Mouse (Mus musculus) adrenal gland (tissue): ENCODE measurements around the gene Trim14.

Experiments
- intact Hi-C: fragments of 180-260 bp; cut with DNase I; formaldehyde crosslinking; loops from one replicate; pipeline ENCODE4 v1.15.1; 2025

The Trim14 gene

GRCm38 (mm10) chr4:46562841-46563240 is 26.9 kb upstream of the Trim14 start:
- intact Hi-C loops, result no loop called here

- intact Hi-C loops, result no loop called here
Observed at GRCm38 (mm10) chr4:46562037-46562436, 26.1 kb upstream of the Trim14 start.

- intact Hi-C loops, result no loop called here
Observed at GRCm38 (mm10) chr4:46560069-46560705, 24.2 kb upstream of the Trim14 start.

GRCm38 (mm10) chr4:46558672-46559667 is 23.0 kb upstream of the Trim14 start:
- intact Hi-C loops, result no loop called here

- intact Hi-C loops, result no loop called here
Observed at GRCm38 (mm10) chr4:46556933-46557332, 21.0 kb upstream of the Trim14 start.

GRCm38 (mm10) chr4:46555762-46556161 is 19.8 kb upstream of the Trim14 start:
- intact Hi-C loops, result no loop called here

- intact Hi-C loops, result no loop called here
Observed at GRCm38 (mm10) chr4:46554295-46555069, 18.5 kb upstream of the Trim14 start.

DNA sequence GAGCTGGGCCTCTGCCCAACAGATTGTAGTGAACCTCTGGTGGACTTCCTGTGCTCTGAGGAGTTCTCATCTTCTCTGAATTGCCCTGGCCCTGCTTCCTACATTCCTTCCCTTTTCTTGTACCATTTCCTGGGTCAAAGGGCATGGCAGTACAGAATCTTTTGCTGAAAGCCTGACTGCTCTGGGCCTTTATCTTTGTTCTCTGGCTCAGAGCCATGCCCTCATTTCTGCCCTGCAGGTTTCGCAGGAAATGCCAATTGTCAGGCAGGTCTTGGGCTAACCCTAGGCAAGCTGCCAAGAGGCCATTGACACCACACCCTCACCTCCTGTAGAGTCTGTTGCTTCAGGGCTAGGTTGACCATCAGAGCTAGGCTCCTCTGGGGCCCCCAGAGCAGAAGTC is 17.9 kb upstream of the Trim14 start:
- intact Hi-C loops, result no loop called here

GRCm38 (mm10) chr4:46550406-46550805 is 14.5 kb upstream of the Trim14 start:
- intact Hi-C loops, result no loop called here

GRCm38 (mm10) chr4:46549979-46550378 is 14.0 kb upstream of the Trim14 start:
- intact Hi-C loops, result no loop called here

- intact Hi-C loops, result no loop called here
Observed at GRCm38 (mm10) chr4:46546709-46547108, 10.8 kb upstream of the Trim14 start.

GRCm38 (mm10) chr4:46545498-46545897 is 9.6 kb upstream of the Trim14 start:
- intact Hi-C loops, result no loop called here

GRCm38 (mm10) chr4:46544313-46544712 is 8.4 kb upstream of the Trim14 start:
- intact Hi-C loops, result no loop called here

GRCm38 (mm10) chr4:46543366-46544050 is 7.6 kb upstream of the Trim14 start:
- intact Hi-C loops, result no loop called here

DNA sequence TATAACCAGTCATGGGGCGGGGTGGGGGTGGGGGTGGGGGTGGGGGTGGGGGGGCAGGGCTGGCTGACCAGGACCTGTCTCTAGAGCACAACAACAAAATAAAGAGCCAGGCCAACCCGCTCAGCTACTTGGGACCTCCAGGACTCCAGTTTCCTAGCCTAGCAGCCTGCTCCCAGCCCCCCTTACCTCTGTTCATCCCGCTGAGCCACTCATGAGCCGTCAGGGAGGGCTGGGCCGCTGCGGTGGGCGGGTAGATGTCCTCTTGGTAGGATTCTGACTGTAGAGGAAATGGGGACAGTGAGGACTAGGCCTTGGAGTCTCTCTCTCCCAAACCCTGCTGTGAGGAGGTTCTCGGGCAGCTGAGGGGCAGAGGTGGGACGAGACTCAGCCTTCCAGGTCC is 5.8 kb upstream of the Trim14 start:
- intact Hi-C loops, result no loop called here

DNA sequence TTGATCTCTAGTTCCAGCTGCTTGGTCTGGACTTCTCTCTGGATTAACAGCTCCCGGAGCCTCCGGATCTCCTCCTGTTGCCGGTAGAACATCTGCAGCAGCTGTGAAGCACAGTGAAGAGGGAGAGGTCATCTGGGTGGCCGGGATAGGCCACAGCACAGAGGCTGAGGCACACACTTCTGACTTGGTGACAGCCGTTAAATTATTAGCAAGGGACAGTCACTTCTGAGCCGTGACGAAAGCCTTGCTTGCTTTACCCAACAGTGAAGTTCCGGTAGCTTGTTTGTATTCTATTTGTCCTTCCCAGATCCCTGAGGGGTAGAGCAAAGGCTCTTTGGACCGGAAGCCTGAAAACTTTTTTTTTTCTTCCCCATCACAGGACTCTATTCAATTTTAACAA is 3.2 kb upstream of the Trim14 start:
- intact Hi-C loops, result no loop called here

DNA sequence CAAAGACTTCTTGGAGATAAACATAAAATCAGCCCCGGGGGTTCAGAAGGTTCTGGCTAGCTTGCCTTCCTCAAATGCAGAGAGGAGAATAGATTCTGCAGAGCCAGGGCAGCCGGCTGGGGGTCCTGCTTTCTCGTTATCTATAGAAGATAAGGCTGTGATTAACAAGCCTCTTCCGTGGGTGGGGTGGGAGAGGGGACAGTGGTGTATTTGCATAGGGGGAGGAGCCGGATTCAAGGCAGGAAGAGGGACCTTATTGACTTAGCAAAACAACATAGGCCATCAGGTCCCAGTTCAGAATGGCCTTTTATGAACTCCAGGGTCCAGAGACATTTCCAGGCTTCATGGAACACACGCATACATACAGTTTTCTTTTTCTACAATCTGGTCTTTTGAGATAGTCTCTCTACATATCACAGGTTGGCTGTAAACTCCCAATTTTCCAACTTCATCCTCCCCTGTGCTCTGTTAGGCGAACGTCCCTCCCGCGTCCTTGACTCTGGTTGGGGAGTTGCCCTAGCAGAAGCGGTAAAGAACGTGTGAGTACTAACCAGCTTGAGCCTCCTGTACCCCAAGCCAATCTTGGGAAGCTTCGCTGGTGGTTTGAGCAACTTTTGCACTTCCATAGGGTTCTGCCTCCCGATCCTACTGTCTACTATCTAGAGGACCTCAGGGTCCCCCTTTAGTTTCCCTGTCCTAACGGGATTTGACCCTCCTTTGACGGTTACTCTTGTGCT is 679 bp downstream of the Trim14 start:
- intact Hi-C loops, result no loop called here

DNA sequence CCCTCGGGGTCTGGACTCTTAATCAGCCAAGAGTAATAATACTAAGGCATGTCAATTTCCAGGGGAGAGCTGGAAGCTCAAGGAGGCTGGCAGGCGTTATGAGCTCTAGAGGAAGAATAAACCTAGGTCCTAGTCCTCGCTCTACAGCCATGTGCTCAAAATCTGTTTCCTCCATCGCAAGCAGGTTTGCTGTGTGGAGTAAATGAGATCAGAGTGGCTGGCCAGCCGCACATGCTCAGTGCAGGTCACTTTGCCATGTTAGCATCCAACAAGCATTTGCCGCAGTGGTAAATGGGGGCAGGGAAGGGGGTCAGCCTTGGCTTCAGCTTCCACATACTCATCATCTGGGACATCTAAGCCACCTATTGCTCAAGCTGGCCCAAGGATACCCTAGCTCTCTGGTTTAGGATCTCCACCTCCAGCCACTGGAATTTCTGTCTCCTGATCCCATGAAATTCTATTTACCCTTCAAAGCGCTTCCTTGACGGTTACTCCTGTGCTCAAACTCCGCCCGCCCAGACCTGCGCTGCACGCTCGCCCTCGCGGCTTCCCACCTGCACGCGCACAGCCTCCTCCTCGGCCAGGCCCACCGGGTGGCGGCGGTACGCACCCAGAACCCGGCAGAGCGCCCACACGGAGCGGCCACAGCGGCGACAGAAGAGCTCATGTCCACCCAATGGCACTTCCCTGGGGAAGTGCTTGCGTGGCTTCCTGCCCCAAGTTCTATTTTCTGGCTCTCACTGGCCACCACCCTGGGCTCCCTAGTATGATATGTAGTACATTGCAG is 1.8 kb downstream of the Trim14 start:
- intact Hi-C loops, result no loop called here

- intact Hi-C loops, result no loop called here
Observed at GRCm38 (mm10) chr4:46532926-46533325, 3.0 kb downstream of the Trim14 start.

- intact Hi-C loops, result no loop called here
Observed at GRCm38 (mm10) chr4:46532511-46532910, 3.4 kb downstream of the Trim14 start.
